Mouse (Mus musculus): Measurements from ENCODE around the gene Susd1. TPM values are rescaled to one million over a fixed set of nuclear protein-coding genes. Genes with fewer than 3 reads are reported as not detected.
A peak's percentile ranks its signal among the peaks of the same experiment; 100 is the strongest.

Gene Susd1
- polyA plus RNA-seq, 2 experiments from 2014 or later: 1.0 to 3.0 TPM

DNA sequence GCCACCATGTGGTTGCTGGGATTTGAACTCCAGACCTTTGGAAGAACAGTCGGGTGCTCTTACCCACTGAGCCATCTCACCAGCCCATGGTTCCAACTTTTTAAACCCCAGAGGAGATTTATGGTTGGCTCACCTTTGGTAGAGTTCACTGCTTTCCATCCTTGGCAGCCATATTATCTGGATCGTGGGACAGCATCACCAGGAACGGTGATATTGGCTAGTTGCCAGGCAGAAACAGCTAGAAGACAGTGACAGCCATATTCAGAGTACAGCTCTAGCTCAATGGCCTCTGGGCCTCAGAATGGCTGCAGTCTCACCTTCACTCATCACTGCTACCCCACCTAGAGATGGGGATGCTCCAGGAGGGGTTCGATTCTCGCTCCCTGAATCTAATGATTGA, 159.3 kb downstream of the Susd1 start:
- ATAC-seq: no peak

DNA sequence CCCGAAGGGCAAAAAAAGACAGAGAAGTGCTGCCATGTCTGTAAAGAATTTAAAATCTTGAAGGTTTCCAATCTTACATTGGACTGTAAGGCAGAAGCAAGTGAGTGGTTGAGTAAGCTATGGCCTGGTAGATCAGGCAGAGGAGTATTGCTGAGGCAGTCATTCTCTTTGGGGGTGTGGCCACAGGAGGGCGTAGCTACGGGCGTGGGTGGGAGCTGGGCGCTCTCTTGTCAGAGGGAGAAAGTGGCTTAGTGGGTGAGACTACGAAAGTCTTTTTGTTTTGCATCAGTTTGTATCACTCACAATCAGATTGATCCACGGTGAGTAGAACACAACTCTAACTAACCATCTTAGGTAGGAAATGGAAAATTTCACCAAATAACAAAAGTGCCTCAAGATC, 160.0 kb downstream of the Susd1 start:
- peak; percentile 79 for ATAC-seq

DNA sequence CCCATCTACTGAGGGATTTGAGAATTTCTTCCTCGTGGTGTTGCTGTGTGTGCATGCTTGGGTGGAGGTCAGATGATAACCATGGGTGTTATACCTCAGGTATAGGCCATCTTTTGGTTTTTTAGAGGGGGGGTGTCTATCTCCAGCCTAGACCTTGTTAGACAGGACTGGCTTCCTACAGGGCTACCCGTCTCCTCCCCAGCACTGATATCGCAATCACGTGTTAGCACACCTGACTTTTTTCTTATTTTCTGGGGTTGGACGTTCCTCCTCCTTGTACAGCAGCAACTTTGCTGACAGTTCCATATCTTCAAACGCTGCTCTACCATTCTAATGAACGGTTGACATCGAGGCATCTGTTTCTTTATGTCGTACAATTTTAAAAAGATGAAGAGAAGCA, 160.5 kb downstream of the Susd1 start:
- no peak for ATAC-seq

DNA sequence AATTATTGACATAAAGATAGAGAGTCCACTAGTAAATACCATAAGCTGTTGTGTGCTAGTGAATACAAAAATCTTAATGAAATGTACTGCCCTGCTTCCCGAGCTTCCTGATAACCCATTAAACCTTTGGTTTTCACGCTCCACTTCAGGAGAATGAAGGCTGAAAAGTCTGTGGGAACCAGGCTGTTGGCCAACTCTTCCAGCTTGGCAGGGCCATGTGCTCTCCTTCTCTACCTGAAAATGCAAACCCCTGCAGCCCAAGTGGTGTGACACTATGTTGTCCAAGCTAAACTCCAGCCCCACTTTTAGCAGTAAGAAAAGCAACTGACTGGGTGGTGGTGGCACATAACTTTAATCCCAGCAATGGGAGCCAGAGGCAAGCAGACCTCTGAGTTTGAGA, 162.5 kb downstream of the Susd1 start:
- ATAC-seq: no peak

DNA sequence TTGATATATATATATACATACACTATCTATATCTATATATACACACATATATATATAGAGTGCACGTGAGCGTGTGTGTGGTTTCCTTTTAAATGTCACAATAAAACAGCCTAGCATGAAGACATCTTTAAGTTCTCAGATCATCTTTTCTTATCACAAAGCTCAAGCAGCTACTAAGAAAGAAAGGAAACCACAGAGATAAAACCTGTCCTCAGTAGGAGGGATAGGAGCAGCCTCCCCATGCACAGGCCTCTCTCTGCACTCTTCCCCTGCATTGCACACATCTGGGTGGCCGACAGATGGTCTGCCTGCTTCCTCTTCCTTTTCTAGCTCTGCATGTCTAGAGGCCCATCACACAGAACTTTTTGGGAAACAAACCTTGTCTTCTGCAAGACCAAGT, 162.9 kb downstream of the Susd1 start:
- peak; percentile 47 for ATAC-seq

DNA sequence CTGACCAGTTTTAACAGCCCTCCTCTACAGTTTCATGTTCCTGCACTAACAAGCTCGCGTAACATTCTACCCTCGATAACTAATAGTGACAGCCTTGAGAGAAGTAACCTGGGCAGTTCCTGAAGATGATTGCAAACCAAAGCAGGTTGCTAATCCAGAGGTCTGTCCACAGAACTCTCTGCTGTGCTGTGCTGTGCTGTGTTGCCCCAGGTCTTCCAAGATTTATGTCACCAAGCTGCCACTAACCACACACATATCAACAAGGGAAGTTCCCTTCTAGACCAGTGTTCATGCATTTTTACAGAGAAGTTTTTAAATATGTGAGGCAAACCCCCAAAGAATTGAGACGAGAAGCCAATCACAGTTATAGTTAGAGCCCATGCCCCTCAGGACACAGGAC, 164.3 kb downstream of the Susd1 start:
- no peak for ATAC-seq

DNA sequence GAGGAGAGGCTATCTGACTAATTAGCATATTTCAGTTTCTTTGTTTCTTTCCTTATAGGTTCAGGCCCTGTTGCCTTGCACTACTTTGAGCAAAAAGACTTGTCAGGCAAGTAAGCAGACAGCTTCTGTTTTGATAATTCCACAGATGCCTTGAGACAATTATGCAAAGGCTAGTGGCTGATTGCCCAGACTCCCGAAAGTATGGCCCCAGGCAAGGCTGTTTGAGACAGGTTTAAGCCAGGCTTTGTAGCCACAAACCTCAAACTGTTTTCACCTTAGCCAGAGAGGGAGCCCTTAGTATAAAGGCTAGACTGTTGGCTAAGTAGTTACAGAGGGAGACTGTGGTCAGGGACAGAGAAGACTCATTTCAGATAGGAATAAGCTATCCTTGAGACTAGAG, 165.1 kb downstream of the Susd1 start:
- no peak for ATAC-seq

DNA sequence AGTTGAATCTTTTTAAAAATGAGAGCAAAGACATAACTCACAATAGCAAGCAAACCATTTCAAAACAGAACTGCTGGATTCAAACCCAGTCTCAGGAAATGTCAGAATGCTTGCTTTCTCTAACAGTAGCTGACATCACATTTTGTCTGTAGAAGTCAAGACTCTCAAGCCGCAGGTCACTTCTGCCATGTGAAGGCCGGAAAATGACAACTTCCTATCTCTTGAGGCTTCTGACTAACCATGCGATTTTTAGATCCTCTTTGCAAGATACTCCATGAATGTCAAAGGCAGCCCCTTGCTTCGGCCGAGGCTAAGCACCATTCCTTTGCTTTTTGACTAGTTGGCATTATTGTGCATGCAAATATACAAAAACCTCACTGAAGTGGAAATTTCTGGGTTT, 172.8 kb downstream of the Susd1 start:
- no peak for ATAC-seq

DNA sequence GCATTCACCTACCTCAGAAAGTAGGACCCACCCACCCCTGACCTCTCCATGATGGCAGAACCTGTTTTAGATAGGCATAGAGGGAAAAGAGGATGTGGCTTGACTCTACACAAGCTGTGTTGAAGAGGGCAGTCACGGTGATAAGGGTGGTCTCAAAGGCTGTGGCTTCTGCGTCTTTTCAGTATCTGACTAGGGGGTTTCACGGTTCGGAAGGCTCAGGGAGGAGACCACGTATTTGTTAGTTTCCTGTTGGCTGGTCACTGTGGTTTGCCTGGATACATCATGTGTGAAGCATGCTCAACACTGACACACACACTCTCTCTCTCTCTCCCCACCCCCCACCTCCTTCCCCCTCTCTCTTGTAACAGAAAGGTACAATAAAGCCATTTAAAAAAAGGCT, 173.3 kb downstream of the Susd1 start:
- ATAC-seq: peak; percentile 25

Other genes with a start within 250 kb of the Susd1 start
- gene Ugcg, start 249.4 kb downstream of the Susd1 start, polyA plus RNA-seq (2017; shearing (Covaris generic)): 10 to 100 TPM; 17.5 to 19.7 TPM
- 100 to 1,000 TPM in 1 of 2 experiments, 10 to 100 TPM in 1; 93.8 to 108 TPM for gene Ptbp3, start 110.7 kb upstream of the Susd1 start, polyA plus RNA-seq (2017; shearing (Covaris generic))
- gene Hsdl2, start 142.9 kb upstream of the Susd1 start, polyA plus RNA-seq (2017; shearing (Covaris generic)): 10 to 100 TPM; 32.6 to 42.3 TPM
- 1 to 10 TPM; 7.6 to 9.1 TPM for gene E130308A19Rik, start 187.6 kb upstream of the Susd1 start, polyA plus RNA-seq (2017; shearing (Covaris generic))

All from activated CD4-positive, CD25-positive, alpha-beta regulatory T cell, adult 4 months (primary cell).